Mouse (Mus musculus) cerebellum, adult 2 months (tissue): ENCODE measurements around the gene 4930556J24Rik.

Experiments used
- CTCF ChIP-seq: fragments of 200-500 bp; IDR thresholded peaks from 2 replicates; pipeline ENCODE4 v1.5.1; 2011; ENCODE audit warnings: low read depth, mild to moderate bottlenecking, control low read depth, low read length, moderate library complexity, borderline replicate concordance; ENCODE audit not compliant: insufficient read depth
- POLR2A ChIP-seq: fragments of 200-500 bp; IDR thresholded peaks from 2 replicates; pipeline ENCODE4 v1.6.1; 2011; ENCODE audit warnings: low read length, control low read depth, borderline replicate concordance; ENCODE audit not compliant: insufficient read depth

- TF ChIP-seq CTCF (no peak), POLR2A (no peak)
Measured at GRCm38 (mm10) chr11:3983863-3984745, 7.5 kb upstream of the 4930556J24Rik start.
